Mouse (Mus musculus): ENCODE data around the gene Grip2. TPM values are rescaled to one million over a fixed set of nuclear protein-coding genes. Genes with fewer than 3 reads are reported as not detected.

Grip2 gene
- total and polyA plus RNA-seq, 2 experiments from 2014 or later = 5.2 to 19.2 TPM

GRCm38 (mm10) chr6:91741046-91741445, 86.0 kb downstream of the Grip2 start:
- peaks cover 43% of the 10 kb centered on the region for H3K36me3 ChIP-seq (ENCODE audit: insufficient read depth, low read length)
- 57% methylated on average over 11 of the region's 11 CpGs for WGBS

DNA sequence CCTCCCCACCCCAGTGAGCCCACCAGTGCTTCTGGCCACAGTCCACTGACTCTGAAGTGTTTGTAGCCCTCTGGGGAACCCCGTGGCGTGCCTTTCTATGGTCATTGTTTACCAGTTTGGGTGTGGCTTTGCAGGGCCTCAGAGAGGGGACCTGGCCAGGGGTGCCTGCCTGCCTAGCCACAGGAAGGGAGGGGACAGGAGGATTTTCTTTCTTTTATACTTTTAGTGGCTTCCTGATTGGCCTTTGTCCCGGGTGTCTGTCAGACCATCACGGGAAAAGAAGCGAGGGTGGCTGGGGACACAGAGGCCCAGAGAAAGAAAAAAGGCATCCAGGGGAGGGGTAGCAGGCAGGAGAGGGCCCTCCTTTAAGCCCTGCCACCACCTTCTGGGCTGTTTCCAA, 89.0 kb downstream of the Grip2 start:
- H3K4me1 ChIP-seq (ENCODE audit: insufficient read depth, low read length) = no peaks in the 10 kb centered on the region
- no peaks in the 10 kb centered on the region for H3K9me3 ChIP-seq (ENCODE audit: low read length)
- peaks cover 48% of the 10 kb centered on the region for H3K36me3 ChIP-seq (ENCODE audit: insufficient read depth, low read length)
- DNase-seq (ENCODE audit: low spot score) (no peak), ATAC-seq (no peak)
- WGBS = 30% methylated on average over 5 of the region's 5 CpGs
- no peak for TF ChIP-seq CTCF (IDR thresholded peaks at IDR 0.05; ENCODE audit: low read depth)
- no peak overlapping the region for H3K9ac ChIP-seq (replicated peaks; ENCODE audit: low read length)
- no peaks in the 10 kb centered on the region for H3K27me3 ChIP-seq (ENCODE audit: insufficient read depth, low read length)
- no peak overlapping the region for H3K27ac ChIP-seq
- no peak overlapping the region for H3K4me2 ChIP-seq (ENCODE audit: low read depth, low read length)
- no peak overlapping the region for H3K4me3 ChIP-seq (ENCODE audit: low read length)

More at GRCm38 (mm10) chr6:91741046-91741445, 86.0 kb downstream of the Grip2 start:
- Histone ChIP-seq H3K4me2 (ENCODE audit: low read depth, low read length) (no peak overlapping the region), H3K4me3 (ENCODE audit: low read length) (no peak overlapping the region), H3K9ac (replicated peaks; ENCODE audit: low read length) (no peak overlapping the region), H3K9me3 (ENCODE audit: low read length) (no peaks in the 10 kb centered on the region), H3K27ac (no peak overlapping the region), H3K27me3 (ENCODE audit: insufficient read depth, low read length) (no peaks in the 10 kb centered on the region), H3K4me1 (ENCODE audit: insufficient read depth, low read length) (no peaks in the 10 kb centered on the region)
- ATAC-seq (peak; percentile 79), DNase-seq (ENCODE audit: low spot score) (peak; percentile 78)
- TF ChIP-seq CTCF (IDR thresholded peaks at IDR 0.05; ENCODE audit: low read depth) = peak; percentile 100

GRCm38 (mm10) chr6:91737451-91737850, 89.6 kb downstream of the Grip2 start:
- Histone ChIP-seq H3K4me2 (ENCODE audit: low read depth, low read length) (no peak overlapping the region), H3K27me3 (ENCODE audit: insufficient read depth, low read length) (no peaks in the 10 kb centered on the region), H3K4me1 (ENCODE audit: insufficient read depth, low read length) (no peaks in the 10 kb centered on the region), H3K36me3 (ENCODE audit: insufficient read depth, low read length) (peaks cover 51% of the 10 kb centered on the region), H3K27ac (no peak overlapping the region), H3K9me3 (ENCODE audit: low read length) (no peaks in the 10 kb centered on the region), H3K9ac (replicated peaks; ENCODE audit: low read length) (no peak overlapping the region), H3K4me3 (ENCODE audit: low read length) (no peak overlapping the region)
- ATAC-seq (no peak), DNase-seq (ENCODE audit: low spot score) (no peak)
- 86% methylated on average over 7 of the region's 7 CpGs for WGBS
- TF ChIP-seq CTCF (IDR thresholded peaks at IDR 0.05; ENCODE audit: low read depth) = no peak

GRCm38 (mm10) chr6:91736471-91736870, 90.6 kb downstream of the Grip2 start:
- peaks cover 51% of the 10 kb centered on the region for H3K36me3 ChIP-seq (ENCODE audit: insufficient read depth, low read length)
- ATAC-seq (no peak), DNase-seq (ENCODE audit: low spot score) (peak; percentile 54)
- H3K4me3 ChIP-seq (ENCODE audit: low read length) = no peak overlapping the region
- no peak overlapping the region for H3K9ac ChIP-seq (replicated peaks; ENCODE audit: low read length)
- H3K27me3 ChIP-seq (ENCODE audit: insufficient read depth, low read length) = no peaks in the 10 kb centered on the region
- H3K27ac ChIP-seq = no peak overlapping the region
- no peak for TF ChIP-seq CTCF (IDR thresholded peaks at IDR 0.05; ENCODE audit: low read depth)
- H3K9me3 ChIP-seq (ENCODE audit: low read length) = no peaks in the 10 kb centered on the region
- no peaks in the 10 kb centered on the region for H3K4me1 ChIP-seq (ENCODE audit: insufficient read depth, low read length)
- no peak overlapping the region for H3K4me2 ChIP-seq (ENCODE audit: low read depth, low read length)
- 35% methylated on average over 5 of the region's 5 CpGs for WGBS

GRCm38 (mm10) chr6:91732138-91732537, 94.9 kb downstream of the Grip2 start:
- no peaks in the 10 kb centered on the region for H3K27me3 ChIP-seq (ENCODE audit: insufficient read depth, low read length)
- no peaks in the 10 kb centered on the region for H3K9me3 ChIP-seq (ENCODE audit: low read length)
- H3K9ac ChIP-seq (replicated peaks; ENCODE audit: low read length) = no peak overlapping the region
- H3K4me2 ChIP-seq (ENCODE audit: low read depth, low read length) = no peak overlapping the region
- DNase-seq (ENCODE audit: low spot score) (peak; percentile 82), ATAC-seq (peak; percentile 43)
- H3K36me3 ChIP-seq (ENCODE audit: insufficient read depth, low read length) = peaks cover 35% of the 10 kb centered on the region; the same call in 1 of the 2 replicates
- TF ChIP-seq CTCF (IDR thresholded peaks at IDR 0.05; ENCODE audit: low read depth) = no peak
- WGBS = 26% methylated on average over 11 of the region's 11 CpGs
- H3K4me3 ChIP-seq (ENCODE audit: low read length) = no peak overlapping the region
- no peak overlapping the region for H3K27ac ChIP-seq
- peaks cover 6% of the 10 kb centered on the region for H3K4me1 ChIP-seq (ENCODE audit: insufficient read depth, low read length)

- no peaks in the 10 kb centered on the region for H3K27me3 ChIP-seq (ENCODE audit: insufficient read depth, low read length)
- no peak overlapping the region for H3K4me3 ChIP-seq (ENCODE audit: low read length)
- no peak for TF ChIP-seq CTCF (IDR thresholded peaks at IDR 0.05; ENCODE audit: low read depth)
- peaks cover 6% of the 10 kb centered on the region for H3K4me1 ChIP-seq (ENCODE audit: insufficient read depth, low read length)
- H3K9ac ChIP-seq (replicated peaks; ENCODE audit: low read length) = peak overlapping the region; percentile 24; the same call in 1 of the 2 replicates
- H3K36me3 ChIP-seq (ENCODE audit: insufficient read depth, low read length) = peaks cover 24% of the 10 kb centered on the region
- WGBS = 4% methylated on average over 12 of the region's 12 CpGs
- no peak overlapping the region for H3K4me2 ChIP-seq (ENCODE audit: low read depth, low read length)
- peak overlapping the region; percentile 12 for H3K27ac ChIP-seq
- ATAC-seq = peak; percentile 67
- no peaks in the 10 kb centered on the region for H3K9me3 ChIP-seq (ENCODE audit: low read length)
- peak; percentile 87 for DNase-seq (ENCODE audit: low spot score)
These were observed 97.3 kb downstream of the Grip2 start for GRCm38 (mm10) chr6:91729677-91730127.

- DNase-seq (ENCODE audit: low spot score) (no peak), ATAC-seq (peak; percentile 36)
- H3K27me3 ChIP-seq (ENCODE audit: insufficient read depth, low read length) = no peaks in the 10 kb centered on the region
- peaks cover 28% of the 10 kb centered on the region for H3K36me3 ChIP-seq (ENCODE audit: insufficient read depth, low read length)
- 25% methylated on average over 6 of the region's 6 CpGs for WGBS
- H3K9me3 ChIP-seq (ENCODE audit: low read length) = no peaks in the 10 kb centered on the region
- peak overlapping the region; percentile 21; the same call in 1 of the 2 replicates for H3K9ac ChIP-seq (replicated peaks; ENCODE audit: low read length)
- H3K4me2 ChIP-seq (ENCODE audit: low read depth, low read length) = no peak overlapping the region
- peak overlapping the region; percentile 12 for H3K27ac ChIP-seq
- TF ChIP-seq CTCF (IDR thresholded peaks at IDR 0.05; ENCODE audit: low read depth) = no peak
- H3K4me1 ChIP-seq (ENCODE audit: insufficient read depth, low read length) = peaks cover 6% of the 10 kb centered on the region
- no peak overlapping the region for H3K4me3 ChIP-seq (ENCODE audit: low read length)
These were observed 98.0 kb downstream of the Grip2 start for GRCm38 (mm10) chr6:91728939-91729619.
